Mouse (Mus musculus): ENCODE results near the gene Tpm4.
"Not testable (repeated sequence)": the region's sequence is repeated elsewhere in the genome, so short reads cannot be mapped to it uniquely, and the experiment has no call there.

Tpm4 gene

DNA sequence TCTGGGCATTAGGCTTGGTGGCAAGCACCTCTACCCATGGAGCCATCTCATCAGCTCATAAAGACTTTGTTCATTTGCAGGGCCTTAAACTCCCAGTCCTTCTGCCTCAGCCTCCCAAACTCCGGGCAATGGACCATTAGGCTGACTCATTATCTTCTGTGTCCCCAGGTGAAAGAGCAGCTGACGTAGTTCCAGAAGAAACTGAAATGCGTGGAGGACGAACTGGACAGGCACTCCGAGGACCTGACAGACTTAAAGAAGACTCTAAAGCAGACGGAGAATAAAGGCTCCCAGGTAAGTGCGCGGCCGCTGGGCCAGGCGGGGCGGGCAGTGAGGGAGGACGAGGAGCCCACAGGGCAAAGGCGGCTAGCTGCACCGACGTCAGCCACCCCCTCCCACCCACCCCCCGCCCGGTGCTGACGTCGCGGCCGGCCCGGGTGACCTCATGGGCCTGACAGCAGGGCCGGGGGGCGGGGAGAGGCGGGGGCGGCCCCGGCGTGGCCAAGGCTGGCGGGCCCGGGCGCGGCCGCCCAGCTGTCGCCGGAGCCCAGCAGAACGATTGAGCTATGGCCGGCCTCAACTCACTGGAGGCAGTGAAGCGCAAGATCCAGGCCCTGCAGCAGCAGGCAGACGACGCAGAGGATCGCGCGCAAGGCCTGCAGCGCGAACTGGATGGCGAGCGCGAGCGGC, at the start of gene Tpm4:
TSS of gene Tpm4 (plus strand) at position 220 of the 690 bp plus-strand sequence.
- in situ Hi-C loops (cut with MboI): no loop called here

DNA sequence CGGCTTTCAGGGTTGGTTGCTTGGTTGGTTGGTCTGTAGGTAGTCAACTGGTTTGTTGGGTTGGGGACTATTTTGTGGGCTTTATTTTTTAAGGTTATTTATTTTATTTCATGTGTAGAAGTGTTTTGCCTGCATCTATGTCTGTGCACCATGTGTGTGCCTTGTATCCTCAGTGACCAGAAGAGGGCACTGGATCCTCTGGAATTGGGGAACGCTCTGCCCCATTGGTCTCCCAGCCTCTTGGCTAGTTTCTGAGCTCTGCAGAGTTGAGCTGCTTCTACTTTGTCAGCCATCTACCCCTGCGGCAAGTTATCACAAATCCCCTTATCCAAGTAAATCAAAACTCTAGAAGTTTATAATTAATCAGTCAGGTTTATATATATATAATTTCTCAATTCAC, 47.2 kb upstream of the Tpm4 start:
- in situ Hi-C loops (cut with MboI): loop anchor here (25.0 kb wide), 1 partner anchor 950 kb away; no protein-coding TSS in a partner anchor

DNA sequence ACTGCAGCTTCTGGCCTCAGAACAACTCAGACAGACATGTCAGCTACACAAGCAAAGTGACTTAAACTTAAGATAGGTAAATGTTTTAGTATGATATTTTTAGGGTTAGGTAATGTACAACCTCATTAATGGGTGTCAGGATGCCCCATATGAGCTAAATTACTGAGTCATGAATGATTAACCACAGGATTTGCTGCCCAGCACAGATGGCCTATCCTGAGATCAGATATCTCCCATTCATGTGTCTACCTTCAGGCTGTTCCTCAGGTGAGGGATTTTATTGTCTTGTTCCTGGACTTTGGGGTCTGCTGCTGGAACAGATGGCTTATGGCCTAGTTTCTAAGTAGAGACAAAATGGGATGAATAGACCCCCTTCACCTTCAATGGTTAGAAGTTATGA, 38.1 kb upstream of the Tpm4 start:
- in situ Hi-C loops (cut with MboI): loop anchor here (25.0 kb wide), 1 partner anchor 959 kb away; no protein-coding TSS in a partner anchor

DNA sequence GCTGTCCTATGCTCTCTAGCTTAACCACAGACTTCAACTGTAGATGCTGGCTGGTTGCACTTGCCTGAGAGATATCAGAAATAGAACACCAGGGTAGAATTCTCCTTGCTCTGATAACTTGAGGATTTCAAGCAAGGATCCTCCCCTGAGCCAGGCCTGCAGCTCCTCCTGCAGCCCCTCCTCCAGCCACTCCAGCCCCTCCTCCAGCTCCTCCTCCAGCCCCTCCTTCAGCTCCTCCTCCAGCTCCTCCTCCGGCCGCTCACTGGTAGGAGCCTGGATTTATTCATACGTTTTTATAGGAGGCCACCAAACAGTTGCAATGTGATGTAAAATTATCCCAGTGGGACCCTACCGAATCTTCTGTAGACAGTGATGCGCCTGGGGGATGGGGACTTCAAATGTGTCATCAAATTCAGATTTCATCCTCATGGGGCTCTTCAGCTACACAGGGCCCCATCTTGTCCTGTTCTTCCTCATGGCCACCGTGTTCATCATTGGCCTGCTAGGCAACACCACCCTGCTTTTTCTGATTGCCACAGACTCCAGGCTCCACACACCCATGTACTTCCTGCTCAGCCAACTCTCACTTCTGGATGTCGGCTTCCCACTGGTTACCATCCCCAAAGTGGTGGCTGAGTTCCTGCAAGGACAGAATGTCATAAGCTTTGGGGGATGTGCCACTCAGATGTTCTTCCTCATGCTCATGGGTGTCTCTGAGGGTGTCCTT, 35.2 kb upstream of the Tpm4 start:
- in situ Hi-C loops (cut with MboI): loop anchor here (25.0 kb wide), 1 partner anchor 962 kb away; no protein-coding TSS in a partner anchor

DNA sequence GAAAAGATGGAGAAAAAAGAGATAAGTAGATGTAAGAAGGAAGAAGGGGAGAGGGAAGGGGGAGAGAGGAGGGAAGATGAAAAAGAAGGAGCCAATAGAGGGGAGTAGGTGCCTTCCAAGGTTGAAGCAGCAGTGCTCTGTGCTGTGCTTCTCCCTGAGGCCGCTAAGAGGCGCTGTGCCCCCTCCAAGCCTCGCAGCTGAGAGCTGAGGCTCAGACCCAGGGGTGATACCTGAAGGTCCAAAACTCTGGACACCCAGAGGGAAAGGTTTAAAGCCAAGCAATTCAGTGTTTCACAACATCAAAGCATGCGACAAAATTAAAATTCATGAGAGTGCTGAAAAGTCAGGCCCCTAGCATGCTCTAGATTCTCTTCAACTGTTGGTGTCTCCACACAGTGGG, 29.6 kb upstream of the Tpm4 start:
- in situ Hi-C loops (cut with MboI): no loop called here

DNA sequence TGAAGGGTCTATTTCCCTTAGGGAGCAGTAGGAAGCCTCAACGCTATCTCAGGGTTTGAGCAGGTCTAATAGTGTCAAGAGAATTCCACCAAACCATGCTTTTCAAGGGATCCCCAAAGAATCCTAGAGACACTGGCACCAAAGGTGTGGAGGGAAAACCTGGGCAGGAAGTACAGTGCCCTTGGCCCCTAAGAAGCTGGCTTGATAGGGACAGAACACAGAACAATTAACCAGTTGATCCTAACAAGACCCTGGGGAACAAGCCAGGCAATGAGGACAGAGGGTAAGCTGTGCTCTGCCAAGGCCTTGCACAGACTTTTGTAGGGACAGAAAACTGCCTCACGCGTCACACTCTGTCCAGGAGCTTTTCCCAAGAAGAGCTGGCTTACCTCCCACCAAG, 28.0 kb upstream of the Tpm4 start, which contains the start of gene Olfr374:
TSS of gene Olfr374 (plus strand) at position 301 of the 400 bp plus-strand sequence.
- in situ Hi-C loops (cut with MboI): no loop called here

DNA sequence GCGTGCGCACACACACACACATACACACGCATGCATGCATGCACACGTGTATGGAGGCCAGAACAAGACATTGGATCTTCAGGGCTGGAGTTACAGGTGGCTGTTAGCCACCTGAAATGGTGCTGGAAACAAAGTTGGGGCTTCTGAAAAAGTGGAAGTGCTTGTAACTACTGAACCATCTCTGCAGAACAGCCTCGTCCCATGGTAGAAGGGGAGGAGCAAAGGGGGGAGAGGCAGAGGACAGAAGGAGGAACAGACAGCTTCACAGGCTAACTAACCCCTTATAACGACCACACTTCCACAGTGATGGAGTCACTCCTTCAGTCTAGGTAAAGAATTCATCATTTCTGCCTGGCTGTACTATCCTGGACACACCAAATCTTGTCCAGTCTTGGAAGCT, 23.9 kb upstream of the Tpm4 start:
- in situ Hi-C loops (cut with MboI): no loop called here

DNA sequence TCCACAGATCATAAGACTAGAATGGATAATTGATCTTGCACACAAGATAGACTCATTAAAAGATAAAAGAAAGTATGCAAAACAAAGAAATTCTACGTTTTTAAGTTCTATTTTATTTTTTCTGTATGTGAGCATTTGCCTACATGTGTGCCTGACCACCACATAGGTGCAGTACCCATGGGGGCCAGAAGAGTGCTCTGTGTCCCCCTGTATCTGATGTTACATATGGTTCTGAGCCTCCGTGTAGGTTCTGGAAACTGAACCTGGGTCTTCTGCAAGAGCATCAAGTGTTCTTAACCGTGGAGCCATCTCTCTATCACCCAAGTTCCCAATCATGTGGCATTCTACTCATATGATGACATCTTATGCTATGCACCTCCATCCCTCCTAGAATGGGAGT, 22.3 kb upstream of the Tpm4 start:
- in situ Hi-C loops (cut with MboI): no loop called here

DNA sequence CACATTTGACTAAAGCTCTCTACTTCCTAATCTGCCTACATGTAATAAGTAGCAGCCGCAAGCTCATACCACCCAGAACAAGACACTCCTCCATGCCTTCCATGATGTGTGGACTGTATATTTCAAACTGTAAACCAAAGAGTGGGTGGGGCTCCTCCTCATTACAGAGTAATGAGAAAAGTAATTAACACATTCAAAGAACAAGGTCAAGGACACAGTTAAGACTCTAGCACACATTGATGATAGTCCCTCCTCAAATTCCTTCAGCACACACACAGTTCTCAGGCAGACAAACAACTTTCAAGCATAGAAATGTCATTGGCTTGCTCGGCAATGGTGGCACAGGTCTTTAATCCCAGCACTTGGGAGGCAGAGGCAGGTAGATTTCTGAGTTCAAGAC, 19.6 kb upstream of the Tpm4 start:
- in situ Hi-C loops (cut with MboI): no loop called here

DNA sequence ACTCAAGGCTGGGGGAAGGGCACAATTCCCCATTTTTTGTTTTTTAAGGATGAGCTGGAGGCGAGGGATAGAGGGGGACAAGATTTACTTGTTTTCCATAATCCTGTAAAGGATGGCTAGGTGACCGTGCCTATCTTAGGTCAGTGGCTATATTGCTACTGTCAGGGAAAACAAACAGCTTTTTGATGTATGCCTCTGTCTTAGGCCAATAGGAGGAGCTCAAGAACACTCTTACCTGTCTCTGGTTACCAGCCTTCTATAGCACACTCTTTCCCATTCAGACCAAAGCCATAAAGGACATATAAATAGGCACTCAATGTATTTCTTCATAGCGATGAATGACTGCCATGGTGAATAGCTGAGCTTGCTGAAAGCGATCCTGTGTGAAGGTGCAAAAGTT, 16.2 kb upstream of the Tpm4 start:
- in situ Hi-C loops (cut with MboI): no loop called here

DNA sequence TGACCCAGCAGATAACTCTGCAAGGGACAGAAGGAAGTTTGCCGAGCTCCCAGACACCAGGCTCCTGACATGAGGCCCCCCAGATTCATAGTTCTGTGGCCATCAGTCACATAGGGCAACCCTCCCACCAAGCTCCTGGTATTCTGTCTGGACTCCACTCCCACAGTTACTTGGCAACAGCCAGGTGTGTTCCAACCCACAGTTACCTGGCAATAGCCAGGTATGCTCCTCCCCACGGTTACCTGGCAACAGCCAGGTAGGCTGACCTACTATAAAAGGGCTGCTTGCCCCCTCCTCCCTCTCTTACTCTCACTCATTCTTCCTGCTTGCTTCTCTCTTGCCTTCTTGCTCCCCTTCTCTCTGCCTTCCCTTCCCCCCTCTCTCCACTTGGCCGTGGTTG, 13.3 kb upstream of the Tpm4 start:
- in situ Hi-C loops (cut with MboI): not testable (repeated sequence)

DNA sequence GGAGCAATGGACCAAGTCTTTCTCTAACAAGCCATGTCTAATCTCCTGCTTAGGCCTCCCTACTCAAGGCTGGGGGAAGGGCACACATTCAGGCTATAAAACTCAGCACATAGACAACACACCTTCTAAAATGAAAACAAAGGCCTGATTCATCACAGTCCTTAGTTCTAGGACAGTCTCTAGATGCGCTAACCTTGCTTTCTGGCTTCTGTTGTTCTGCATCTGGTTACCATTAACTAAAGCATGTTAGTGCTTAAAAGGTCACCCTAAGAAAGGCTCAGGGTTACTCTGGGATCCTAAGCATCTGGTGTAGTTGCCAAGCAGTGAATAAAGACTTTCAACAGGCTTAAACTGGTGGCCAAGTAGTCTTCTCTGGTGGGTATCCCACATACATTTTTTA, 12.8 kb upstream of the Tpm4 start:
- in situ Hi-C loops (cut with MboI): no loop called here

DNA sequence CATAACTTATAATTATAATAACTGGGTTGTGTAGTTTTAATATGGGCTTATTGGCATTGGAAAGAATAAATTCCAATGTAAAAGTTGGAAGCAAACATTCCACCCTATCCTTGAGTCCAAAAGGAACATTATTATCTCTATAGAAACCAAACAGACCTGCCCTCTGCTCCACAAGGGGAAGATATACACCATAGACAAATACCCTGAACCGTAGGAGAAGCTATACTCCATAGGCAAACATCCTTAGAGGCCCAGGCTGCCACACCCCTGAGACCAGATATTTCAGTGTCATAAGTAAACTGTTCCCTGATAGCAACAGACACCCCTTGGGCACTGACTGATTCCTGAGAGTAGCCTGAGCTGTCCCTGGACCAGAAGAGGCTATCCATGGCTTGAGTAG, 6.9 kb upstream of the Tpm4 start:
- in situ Hi-C loops (cut with MboI): no loop called here

DNA sequence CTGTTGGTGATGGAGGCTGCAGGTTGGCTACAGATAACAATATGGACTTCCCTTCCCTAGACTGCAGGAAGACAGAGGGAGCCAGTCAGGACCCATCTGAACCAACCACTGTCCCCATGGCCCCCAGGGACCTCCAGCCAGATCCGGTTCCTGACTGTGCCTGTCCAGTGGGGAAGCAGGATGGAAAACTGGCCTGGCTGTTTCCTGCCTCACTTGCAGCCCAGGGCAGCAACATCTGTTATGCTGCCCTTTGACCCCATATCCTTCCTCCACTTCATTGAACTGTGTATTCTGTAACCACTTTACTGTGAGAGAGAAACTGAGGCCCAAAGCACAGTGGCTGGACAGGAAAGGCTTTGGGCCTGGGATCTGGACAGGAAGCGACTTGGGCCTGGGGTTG, 3.5 kb upstream of the Tpm4 start:
- in situ Hi-C loops (cut with MboI): no loop called here

DNA sequence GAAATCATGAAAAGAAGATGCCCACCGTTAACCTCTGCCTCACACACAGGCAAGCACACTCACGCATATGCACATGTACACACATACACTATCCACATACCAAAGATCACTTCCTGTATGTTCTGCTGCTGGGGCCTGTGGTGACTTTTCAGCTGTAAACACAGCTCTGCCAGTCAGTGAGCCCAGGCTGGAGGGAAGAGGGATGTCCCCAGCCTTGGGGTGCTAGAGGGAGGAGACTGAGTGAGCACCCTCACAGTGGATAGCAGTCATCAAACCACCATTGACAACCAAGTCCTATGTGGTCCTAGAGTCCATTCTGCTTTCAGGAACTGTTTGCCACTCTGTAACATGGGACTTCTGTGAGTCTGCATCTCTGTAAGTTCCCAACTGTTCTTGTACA, 2.9 kb upstream of the Tpm4 start:
- in situ Hi-C loops (cut with MboI): no loop called here

DNA sequence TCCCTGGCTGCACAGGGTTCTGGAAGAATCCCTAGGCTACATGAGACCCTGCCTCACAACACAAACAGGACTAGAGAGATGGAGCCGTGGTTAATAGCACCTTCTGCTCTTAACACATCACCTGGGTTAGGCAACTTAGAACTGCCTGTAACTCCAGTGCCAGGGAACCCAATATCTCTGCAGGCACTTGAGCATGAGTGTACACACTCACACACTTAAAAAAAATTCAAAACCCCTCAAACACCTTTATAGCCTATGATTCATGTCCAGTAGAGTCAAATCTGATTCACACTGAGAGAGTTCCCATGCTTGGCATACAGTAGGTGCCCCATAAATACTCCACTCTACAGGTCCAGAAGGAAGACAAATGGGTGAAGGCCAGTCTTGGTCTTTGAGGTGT, 2.4 kb upstream of the Tpm4 start:
- in situ Hi-C loops (cut with MboI): no loop called here

DNA sequence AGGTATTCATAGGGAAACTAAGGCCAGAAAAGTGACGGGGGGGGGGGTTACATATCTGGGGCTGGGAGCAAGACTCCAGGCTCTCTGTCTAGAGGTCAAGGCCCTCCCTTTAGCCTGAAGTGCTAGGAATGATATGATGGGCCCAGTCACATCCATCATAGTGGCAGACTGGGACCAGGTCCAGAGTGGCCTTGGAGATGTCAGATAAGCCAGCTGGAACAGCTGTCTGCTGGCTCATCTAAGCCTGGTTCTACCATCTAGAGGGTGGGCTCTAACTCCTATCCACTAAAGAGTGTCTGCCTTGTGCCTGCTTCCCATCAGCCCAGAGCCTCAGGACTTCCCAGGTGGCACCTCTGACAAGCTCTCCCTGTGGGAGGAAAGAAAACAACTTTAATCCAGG, 1.9 kb upstream of the Tpm4 start:
- in situ Hi-C loops (cut with MboI): no loop called here

DNA sequence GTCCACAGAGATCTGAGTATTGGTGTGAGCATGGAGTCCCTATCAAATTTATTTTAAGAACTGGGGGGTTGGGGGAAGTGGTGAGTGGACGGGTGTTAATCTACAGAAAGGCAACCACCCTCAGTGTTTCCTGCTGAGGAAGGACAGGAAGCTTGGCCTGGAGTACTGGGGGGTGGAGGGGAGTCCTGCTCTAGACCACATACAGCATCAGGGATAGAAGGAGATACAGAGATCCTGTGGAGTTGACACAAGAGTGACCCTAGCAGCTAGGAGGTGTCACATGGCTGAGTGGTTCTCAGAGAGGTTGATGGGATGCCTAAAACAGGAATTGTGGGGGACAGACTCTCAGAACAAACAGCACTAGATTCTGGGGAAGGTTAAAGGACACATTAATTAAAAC, 1.3 kb upstream of the Tpm4 start:
- in situ Hi-C loops (cut with MboI): no loop called here

DNA sequence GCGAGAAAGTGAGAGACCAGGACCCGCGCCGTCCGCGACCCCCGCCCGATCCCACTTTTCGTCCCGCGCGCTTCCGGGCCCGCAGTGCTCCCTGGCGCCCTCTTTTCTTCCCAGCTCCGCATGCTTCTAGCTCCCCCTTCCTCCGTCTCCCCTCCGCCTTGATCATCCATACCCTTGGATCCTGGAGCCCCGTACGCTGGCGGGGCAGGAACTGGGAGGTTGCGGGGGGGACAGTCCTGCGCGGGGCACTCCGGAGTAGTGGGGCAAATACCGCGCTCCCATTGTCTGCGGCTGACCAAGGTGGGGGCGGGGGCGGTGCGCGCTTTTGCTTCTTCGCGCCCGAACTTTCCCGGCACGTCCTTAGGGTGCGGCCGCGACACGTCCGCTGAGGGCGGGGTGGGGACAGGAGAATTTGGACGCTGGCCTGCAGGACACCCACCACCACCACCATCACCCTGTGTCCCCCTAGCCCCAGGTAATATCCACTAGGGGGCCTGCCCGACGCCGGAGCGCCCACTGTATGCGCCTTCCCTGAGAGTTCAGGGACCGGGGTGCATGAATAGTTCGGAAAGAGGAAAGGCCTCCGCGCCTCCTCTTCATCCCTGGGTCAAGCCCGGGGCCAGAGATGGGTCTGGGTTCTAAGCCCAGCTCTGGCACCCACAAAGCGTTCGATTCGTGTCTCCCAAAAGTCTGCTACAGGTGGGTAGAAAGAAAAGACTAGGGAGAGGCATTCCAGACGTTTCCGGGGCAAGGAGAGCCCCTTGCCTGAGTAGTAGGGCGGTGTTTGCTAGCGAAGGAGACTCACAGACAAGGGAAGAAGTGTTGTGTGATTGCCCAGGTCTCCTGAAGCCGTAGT, 899 bp downstream of the Tpm4 start:
- in situ Hi-C loops (cut with MboI): no loop called here

DNA sequence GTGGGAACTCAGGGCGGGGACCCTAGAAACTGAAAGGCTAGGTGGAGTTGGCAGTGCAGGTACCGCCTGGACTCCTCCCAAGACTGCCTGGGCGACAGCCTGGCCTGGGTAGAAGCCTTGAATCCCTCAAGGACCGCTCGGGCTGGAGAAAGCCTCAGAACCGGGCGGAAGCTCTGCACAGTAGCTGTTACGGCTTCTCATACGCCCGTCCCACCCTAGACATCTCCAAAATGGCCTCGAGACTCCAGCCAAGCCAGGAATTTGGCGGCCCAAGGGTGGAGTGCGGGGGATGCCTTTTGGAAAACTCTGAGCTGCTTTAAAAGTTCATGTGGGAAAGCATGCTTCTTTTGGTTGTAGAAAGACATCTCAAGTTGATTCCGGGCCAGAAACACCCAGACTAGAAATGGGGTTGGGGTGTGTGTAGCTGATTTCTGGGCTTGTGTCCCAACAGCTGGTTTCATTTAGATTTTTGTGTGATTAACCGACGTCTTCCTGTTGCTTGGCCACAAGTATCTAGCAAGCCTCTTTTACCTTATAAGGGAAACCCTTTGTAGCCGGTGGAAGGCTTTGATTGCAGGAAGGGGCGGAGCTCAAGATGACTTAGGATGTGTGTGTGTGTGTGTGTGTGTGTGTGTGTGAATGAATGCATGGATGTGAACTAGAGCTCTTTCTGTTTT, 1.7 kb downstream of the Tpm4 start:
- in situ Hi-C loops (cut with MboI): no loop called here

DNA sequence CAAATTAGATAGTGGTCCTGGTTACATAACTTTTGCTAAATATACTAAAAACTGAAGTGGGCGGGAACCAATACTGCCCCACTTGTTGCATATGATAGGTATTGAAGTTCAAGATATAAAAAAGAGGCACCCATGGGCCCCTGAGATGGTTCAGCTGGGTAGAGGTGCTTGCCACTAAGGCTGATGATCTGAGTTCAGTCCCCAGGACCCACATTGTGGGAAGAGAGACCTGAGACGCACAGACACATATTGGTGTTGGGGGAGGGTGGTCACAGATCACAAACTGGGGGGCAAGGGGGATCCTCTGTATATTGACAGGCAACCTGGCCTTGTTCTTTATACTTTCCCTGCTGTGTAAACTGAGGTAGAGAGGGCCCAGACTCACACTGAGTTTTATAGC, 2.7 kb downstream of the Tpm4 start:
- in situ Hi-C loops (cut with MboI): no loop called here

DNA sequence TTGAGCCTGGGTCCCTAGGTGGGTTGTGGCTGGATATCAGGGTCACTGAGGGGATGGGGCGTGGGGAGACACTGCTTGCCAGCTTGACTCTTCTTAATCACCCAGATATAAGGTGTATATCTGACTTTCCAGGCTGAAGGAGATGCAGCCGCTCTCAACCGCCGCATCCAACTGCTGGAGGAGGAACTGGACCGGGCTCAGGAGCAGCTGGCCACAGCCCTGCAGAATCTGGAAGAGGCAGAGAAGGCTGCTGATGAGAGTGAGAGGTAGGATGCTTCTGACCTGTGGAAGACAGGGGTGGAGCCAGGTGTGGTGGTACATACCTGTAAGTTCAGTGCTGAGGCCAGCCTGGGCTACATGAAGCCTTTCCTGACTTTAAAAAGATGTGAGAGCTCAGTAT, 3.7 kb downstream of the Tpm4 start:
- in situ Hi-C loops (cut with MboI): no loop called here
